Mouse (Mus musculus) small intestine, adult 10 weeks (tissue): ENCODE data around the gene Gm10488. TPM values are rescaled to one million over a fixed set of nuclear protein-coding genes. Genes with fewer than 3 reads are reported as not detected.

Experiments used
- polyA plus RNA-seq: library from polyadenylated mRNA; stranded (reverse); fragments of 350-450 nt; fragmentation: Illumina TruSeq; extraction: RNeasy Lipid Tissue Mini Kit (QIAGEN cat#74804); gene quantifications from one replicate; pipeline ENCODE4 v1.2.3, GENCODE M21; 2014; ENCODE audit warnings: low replicate concordance

The Gm10488 gene
- polyA plus RNA-seq: not detected

DNA sequence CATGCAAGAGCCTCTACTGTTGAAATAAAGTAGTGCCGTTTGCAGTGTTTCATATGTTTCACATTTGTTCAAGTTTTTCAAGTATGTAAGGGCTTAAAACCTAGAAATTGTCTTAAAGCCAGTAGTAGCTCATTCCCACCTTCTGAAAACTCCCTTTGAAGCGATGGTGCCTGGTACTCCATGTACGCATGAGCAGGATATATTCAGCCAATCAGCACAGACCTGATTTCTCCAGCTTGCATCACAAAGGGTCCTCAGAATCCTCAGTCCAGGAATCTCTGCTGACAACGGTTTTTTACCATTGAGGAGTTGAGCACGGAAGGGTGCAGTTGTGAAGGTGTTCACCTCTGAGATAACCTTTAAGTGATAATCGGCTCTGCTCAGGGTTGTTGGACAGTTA is at the start of gene Gm10488:
TSS of gene Gm10488 (plus strand) at position 301 of the 400 bp plus-strand sequence.

